Mouse (Mus musculus) activated CD4-positive, CD25-positive, alpha-beta regulatory T cell, adult 4 months (primary cell): ENCODE results near the gene Klf7. TPM values are rescaled to one million over a fixed set of nuclear protein-coding genes. Genes with fewer than 3 reads are reported as not detected.

ENCODE experiments used
- ATAC-seq: one replicate; pipeline ENCODE4 v1.8.0; 2017
- polyA plus RNA-seq, 2 experiments: library from polyadenylated mRNA; unstranded; fragments of 100-300 nt; shearing (Covaris generic); gene quantifications; one replicate each; pipeline ENCODE4 v1.2.1; 2017

Klf7 gene
- polyA plus RNA-seq, result 10 to 100 TPM; 18.6 to 19.1 TPM

DNA sequence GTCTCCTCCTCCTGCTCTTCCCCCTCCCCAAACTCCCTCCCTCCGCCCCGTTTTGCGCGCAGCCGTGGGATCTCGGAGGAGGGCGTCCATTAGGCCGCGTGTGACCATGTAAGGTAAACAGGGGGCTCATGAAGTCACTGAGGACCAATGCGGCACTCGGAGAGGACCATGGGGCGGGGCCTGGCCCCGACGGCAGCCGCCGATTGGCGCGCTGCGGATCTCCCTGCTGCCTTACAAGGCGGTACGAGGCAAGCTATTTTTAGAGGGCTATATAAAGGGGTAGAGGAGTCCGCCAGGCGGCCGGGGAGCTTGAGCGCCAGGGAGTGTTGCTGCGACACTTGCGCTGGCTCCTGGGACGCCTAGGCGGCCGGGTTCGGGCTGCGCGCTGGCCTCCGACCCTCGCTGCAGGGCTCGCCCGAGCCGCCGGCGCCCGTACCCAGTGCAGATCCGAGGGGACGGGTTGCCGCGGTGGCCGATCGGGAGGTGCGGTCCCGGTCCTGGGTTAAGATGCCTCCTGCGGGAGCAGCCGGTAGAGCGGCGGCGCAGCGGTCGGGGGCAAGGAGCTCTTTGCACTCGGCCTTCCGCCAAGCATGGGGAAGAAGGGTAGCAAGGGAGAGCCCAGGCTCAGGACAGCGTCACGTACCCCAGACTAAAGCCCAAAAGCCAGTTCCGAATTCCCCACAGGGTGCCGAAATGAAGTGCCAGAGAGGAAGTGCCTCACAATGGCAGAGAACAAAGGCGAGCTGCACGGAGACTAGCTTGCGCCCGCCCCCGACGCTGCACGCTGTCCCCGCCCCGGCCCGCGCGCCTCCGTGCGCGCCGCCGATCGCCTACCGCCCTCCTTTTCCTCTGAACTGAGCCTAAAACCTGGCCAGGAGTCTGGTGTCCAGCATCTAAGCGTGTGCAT lies at the start of gene Klf7:
Gene Klf7 (minus strand): TSS at position 724 of the 907 bp plus-strand sequence.
- peak; percentile 89 for ATAC-seq

DNA sequence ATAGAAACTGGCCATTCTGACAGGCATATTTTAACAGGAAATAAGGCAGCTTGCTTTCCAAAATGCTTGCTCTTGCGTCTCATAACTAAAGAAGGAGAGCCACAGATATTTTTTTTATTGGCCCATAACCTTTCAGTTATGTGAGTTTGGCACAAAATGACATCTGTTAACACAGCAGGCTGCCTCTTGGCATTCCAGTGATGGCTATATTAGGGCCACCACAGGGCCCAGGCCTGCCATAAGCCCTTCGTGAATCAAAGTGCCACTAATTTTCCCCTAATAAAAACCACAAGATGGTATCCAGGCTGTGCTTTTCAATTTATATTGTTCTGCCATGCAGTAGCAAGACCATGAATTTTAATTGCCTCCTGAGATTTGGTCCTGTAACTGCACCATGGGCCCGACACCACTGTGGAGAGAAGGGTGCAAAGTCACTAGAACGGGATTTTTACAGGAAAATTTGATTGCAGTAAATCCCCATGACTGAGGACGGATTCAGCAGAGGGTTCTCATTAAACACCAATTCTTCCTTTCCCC lies 42.5 kb upstream of the Klf7 start:
- no peak for ATAC-seq

DNA sequence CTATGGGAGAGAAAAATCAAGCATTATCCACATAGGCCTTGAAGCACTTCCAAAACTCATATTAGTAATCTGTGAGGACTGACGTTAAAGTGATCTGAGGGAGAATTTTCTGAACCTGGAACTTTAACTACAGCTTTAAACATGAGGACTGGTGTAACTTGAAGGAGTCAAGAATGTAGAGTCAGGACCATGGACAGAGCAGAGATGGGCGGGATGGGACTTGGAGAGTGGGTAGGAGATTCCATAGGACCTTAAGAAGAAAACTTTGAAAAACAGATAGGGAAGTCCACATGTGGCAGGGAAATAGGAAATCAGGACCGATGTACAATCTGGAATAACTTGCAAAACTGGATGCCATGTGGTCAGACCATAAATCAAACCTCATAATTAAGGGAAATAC lies 36.7 kb upstream of the Klf7 start:
- ATAC-seq, result no peak

DNA sequence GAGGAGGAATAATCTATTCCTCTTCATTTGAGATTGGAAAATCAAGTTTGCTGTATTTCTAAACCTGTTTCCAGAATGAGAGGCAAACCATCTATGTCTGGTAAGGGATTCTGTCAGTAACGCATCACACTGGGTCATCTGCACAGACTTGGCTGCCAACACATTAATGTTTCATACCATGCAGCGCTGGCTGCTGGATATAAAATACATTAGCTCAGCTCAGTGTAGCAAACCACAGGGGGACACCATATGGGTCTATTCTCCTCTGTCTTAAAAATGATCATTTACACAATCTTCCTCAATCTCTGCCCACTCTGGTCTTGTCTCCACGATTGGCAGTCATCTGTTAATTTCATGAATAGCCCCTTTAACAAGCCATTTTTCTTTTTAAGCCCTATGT lies 27.1 kb upstream of the Klf7 start:
- ATAC-seq, result no peak

DNA sequence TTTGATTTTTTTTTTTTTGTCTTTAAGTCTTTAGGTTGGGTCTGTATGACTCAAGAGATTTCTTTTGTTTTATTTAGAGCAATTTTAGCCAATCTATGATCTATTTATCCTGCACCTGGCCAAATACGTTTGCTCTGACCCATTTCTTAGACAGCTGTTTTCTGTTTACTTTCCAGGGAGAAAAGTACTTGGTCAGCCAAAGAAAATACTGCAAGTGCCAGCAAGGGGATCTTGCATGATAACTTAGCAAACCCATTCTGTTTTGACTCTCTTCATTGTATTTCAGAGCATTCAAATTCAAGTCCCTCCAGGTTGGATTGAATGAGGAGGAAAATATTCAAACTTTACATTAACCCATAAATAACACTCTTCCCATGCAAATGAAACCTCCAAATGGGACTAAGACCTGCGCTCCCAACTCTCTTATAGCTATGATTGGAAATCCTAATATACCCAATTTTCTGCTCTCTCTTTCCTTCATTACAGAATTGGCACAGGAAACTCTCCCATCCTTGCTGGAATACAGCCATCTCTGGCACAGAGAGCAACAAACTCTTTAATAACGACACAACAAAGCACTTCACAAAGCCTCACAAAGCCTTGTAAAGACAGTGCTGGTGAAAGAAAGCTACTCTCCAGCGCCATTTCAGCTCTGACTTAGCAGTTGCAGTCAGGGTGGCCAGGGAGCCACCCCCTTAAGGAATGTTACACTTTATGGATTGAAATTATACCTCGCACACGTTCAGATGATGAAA lies 20.8 kb upstream of the Klf7 start:
- no peak for ATAC-seq

DNA sequence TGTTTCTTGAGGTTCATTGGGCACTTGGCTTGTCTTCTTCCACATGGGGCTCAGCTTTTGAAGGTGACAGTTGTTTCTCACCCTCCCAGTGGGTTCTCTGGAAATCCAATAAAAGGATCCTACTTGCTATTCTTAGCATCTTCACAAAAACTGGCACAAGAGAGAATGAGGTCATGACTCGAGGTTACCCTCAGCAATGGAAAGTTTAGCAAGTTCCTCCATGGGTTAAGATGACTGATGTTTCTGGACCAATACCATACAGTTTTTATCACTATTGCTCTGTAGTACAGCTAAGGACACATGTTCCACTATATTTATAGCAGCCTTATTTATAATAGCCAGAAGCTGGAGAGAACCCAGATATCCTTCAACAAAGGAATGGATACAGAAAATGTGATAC lies 12.4 kb upstream of the Klf7 start:
- ATAC-seq, result no peak

DNA sequence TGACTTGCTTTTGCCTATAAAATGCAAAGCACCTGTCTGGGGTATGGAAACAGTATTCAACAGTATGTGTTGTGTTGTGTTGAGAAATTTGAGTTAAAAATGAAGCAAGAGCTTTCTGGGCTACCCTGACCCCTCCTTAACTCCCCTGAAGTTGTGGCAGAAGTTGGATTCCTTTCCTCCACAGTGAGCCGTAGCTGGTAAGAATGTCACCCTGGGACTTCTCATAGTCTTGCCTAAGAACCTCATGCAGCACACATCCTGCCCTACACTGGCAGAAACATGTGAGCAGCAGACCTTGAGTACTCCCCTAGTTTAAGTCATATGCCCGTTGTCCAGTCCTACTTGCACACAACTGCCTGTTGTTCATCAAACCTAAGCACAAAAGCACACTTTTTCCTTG lies 4.7 kb upstream of the Klf7 start:
- ATAC-seq, result no peak

DNA sequence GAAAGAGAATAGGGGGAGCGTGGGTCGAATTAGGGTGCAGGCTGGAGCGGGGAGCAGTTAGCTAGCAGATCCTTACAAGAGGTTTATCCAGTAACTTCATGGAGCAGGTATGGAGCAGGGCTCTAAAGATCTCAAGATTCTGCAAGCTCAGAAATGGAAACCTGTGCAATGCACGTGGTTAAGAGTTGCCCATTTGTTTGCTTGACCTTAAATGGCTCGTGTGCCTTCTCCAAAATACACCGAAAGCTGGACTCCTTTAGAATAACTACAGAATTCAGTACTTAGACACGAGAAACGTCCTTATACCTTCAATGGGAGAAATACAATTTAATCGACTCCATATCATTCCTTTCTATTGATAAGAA lies 366 bp upstream of the Klf7 start:
- no peak for ATAC-seq

DNA sequence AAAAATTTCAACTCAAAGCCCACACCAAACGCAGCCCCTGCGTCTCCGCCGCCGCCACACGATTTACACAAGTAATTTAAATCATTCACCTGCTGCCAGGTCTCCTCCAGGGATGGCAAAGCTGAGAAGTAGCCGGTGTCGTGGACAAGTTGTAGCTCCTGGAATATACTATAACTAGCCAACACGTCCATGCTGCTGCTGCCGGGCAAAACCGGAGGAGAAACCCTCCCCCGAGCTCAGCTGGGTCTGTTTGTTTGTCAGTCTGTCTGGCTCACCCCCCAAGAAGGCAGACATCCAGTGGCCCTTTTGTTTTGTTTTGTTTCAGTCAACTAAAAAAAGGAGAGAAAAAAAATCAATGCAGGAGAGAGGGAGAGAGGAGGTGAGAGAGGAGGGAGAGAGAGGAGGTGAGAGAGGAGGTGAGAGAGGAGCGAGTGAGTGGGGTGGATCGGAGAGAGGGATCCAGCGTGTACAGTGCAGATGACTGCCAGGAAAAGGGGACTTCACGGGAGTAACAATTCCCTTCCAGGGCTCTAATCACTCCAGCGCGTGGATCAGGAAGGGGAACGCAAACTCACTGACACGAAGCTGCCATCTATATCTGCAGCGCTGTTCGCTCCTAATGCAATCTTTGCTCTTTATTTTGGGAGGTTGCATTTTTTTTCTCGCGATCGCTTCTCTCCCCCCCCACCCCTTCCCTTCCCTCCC lies 1.1 kb downstream of the Klf7 start:
- no peak for ATAC-seq

DNA sequence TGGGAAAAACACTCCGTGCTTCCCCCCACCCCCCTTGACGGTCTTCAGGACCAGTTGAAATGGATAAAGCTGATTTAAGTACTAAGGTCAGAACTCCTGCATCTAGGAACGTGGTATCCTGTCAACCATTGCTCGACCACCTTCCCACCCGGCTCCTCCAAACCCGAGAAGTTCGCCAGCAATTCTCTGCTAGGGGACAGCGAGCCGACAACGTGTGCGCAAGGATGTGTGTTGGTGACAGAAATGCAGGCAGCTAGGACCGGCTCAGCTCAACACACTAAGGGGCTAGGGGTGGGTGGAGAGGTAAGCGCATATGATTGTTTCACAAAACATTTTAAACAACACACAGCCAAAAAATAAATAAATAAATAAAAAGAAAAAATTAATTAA lies 1.7 kb downstream of the Klf7 start:
- ATAC-seq, result no peak

DNA sequence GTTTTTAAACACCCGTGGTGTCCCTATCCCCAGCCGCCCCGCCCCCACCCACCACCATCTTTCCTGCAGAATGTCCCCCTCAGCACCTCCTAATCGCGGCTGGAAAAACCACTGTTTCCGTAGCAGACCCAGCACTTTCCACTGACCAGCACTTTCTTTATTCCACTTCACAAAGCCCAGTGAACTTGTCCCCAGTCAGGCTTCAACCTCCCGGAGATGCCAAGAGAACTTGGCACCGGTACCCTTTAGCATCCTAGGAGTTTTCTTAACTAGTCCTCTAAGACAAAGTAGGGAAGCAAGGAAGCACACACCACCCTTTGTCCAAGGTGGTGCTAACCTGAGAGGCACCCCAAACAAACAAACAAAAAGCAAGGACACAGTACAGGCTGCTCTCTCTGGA lies 2.2 kb downstream of the Klf7 start:
- ATAC-seq, result no peak

DNA sequence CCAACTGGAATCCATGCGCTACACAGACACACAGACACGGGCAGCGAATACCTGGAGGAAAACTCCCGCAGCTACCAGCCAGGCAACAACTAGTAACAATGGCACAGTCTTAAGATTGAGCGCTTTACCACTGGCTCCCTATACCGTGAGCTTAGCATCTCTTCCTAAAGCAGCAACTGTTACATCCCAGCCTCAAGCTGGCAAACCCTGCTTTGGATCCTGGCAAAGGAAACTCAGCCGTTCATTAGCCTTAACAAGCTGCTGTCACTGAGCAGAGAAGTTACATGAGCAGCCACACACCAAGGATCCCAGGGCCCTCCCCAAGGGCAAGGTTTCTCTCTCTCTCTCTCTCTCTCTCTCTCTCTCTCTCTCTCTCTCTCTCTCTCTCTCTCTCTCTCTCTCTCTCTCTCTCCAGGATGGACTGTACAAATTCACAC lies 2.7 kb downstream of the Klf7 start:
- ATAC-seq, result no peak

DNA sequence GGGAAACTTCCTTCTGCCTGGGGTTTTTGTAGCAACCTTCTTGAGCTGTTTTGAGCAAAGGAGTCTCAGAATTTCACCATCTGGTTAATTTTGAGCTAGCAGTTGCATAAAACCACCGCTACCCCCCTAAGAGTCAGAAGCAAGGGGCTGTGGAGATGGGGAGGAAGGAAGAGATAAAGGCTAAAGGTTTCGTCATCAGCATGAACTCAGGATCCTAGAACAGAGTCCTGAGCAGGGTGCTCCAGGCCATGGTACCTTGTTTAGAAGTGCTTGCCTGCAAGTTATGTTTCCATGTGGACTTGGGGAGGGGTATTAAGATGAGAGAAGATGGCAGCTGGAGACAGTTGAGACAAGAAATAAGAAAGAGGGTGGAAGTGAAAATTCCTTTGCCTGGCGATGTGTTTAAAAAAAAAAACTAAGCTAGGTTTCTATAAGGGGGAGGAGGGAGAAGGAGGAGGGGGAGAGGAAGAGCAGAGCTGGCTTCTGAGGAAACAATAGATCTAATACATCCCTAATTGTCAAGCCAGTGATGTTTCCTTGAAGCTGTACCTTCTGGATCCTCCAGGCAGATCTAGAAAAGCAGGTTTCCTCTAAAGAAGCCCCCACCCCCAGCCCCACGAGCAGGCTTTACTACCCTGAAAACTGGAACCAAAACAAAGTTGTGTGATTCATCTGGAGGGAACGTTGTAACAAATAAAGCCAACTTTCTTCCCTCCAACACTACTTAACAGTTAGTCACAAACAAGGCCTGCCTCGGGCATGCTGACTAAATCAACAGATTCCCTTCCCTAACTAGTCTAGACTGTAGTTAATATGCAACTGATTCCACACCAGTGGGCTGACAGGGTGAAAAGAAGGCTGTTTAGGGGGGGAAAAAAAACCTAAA lies 3.6 kb downstream of the Klf7 start:
- no peak for ATAC-seq

DNA sequence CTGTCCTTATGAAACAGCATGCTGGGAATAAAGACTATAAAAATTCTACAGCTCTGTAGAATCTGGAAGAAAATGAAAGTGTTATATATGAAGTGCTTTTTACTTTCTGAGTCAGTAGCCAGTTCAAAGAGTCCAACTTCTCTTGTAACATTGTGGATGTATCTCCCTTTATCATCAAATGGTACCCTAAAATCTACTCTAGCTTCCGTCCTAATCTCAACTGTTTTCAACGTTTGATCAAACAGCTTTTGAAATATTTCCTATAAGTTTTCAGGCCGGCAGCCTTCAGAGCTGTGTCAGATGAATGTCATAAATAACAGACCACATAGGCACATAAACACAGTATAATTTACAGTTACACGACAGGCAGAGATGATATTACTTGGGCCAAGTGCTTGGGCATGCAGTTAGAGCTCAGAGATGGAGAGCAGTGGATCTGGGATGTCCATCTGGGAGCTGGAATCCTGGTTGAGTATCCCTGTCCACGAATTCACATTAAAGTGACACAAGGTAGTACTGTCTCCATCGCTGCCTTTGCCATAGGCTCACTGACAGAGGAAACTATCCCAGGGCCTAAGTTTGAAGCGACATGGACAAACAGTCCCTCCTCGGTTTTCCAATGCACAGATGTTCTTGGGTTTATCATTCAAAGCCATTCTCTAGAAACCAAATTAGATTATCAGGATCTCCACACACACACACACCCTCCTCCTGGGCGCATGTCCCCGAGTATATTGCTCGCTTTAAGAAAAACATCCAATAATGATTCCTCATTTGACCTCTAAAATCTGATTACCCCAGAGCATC lies 4.4 kb downstream of the Klf7 start:
- no peak for ATAC-seq

DNA sequence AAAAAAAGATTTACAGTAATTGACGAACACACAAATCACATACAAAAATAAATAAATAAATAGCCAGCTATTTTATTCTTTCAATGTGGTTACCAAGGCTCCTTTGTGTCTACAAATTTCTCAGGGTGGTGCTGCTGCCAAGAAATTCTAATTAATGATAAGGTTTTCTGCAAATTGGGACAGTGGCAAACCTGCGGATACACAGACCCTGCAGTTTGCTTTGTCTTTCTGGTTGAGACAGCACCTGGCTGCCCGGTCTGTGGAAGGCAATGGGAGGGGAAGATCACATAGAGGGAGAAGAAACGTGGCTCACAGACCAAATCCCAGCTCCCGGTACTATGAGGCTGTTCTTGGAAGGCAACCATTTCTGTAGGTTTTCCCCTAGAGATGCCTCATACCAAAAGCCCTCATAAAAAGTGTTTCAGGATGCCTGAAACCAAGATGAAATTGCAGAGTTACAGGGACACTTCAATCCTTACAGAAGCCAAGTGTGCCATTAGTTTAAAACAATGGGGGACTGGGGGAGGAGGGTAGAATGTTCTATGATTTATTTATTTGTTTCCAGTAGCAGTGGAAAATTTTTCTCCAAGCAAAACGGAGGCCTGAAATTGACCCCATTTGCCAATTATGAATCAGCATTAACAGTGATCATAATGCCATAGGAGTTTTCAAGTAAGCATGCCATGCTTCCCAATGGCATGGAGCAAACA lies 5.2 kb downstream of the Klf7 start:
- ATAC-seq, result no peak

DNA sequence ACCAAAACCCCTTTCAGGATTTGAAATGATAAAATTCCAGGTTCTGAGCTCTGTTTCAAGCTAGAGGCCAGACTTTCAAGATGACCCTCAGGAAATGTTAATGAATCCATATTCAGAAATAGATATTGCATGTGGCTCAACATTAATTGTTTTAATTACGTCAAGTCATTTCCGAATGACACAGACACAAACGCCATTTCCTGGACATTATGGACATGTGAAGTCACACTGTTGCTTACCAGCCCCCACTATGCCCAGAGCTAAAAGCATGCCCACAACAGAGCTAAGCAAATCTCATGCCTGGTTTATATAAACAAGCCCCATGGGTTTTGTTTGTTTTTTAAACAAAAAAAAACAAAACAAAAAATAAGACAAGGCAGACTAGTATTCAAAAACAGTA lies 7.5 kb downstream of the Klf7 start:
- ATAC-seq, result no peak

DNA sequence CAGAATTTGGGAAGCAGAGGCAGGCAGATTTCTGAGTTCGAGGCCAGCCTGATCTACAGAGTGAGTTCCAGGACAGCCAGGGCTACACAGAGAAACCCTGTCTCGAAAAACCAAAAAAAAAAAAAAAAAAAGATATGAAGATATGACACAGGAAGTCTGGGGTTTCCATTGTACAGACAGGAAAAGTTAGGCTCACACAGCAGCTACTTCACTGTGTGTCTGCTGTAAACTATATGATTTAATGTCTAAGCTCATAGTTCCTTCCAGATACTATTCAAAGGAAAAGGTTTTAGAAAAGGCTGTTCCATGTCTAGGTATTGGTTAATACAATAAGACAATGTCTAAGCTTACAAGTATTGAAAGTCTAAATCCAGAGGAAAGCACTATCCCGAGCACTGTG lies 13.4 kb downstream of the Klf7 start:
- peak; percentile 64 for ATAC-seq

DNA sequence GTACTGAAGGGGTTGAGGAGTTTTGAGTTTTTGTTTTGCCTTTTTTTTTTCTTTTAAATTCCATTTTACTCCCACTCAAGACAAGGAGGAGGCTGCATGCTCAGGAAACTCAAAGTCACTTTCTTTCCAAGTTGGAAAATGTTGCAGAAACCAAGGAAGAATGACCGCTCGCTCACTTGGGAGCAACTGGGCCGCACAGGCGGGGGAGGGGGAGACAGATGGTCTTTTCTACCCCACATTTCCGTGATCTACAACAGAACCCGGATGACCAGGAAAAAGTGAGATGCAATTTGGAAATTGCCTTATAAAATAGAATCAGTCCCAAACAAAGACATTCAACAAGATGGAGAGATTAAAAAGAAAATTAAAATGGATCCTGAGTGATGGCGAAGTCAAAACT lies 14.6 kb downstream of the Klf7 start:
- ATAC-seq, result no peak

DNA sequence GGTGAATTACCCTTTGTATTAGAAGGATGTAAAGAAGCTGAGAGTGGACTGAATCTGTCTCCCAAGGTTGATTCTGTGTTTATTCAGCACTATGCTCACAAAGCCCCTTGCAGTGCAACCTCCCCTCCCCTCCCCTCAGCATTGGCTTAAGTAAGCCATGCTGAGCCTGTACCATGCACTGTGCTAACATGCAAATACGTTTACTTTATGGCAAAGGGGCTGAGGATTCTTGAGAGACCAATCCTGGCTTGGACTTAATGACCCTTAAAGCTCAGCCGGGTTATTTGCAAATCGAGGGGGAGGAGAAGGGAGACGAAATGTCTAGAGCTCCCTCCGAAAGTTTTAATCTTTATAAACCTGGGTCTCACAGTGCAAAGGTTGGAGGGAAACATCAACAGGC lies 16.0 kb downstream of the Klf7 start:
- no peak for ATAC-seq

DNA sequence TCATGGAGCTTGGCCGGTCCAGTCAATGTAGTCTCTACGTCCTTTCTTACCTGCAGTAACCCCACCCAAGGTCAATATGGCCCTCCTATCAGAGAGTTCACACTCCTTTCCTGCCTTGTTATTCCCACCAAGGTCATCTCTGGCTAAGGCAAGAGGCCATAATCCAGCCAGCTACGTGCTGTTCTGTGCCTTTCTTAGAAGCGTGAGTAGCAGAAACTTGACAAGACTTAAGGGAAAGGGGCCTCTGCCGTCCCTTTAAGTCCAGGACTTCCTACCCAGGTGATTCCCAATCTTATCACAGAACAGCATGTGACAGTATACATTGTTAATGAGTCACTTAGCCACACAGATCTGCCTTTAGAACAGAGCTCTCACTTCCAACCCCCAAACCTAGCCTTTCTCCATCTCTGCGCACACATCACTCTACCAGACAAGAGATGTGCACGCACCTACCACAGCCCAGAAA lies 16.9 kb downstream of the Klf7 start:
- ATAC-seq, result no peak
